Mouse (Mus musculus) retina, adult 2 months (tissue): ENCODE results near the gene Entpd5.

ENCODE experiments used
- DNase-seq: peaks from one replicate; pipeline ENCODE4 v3.0.0-alpha.2; 2012; ENCODE audit warnings: low read depth, low spot score

Entpd5 gene

DNA sequence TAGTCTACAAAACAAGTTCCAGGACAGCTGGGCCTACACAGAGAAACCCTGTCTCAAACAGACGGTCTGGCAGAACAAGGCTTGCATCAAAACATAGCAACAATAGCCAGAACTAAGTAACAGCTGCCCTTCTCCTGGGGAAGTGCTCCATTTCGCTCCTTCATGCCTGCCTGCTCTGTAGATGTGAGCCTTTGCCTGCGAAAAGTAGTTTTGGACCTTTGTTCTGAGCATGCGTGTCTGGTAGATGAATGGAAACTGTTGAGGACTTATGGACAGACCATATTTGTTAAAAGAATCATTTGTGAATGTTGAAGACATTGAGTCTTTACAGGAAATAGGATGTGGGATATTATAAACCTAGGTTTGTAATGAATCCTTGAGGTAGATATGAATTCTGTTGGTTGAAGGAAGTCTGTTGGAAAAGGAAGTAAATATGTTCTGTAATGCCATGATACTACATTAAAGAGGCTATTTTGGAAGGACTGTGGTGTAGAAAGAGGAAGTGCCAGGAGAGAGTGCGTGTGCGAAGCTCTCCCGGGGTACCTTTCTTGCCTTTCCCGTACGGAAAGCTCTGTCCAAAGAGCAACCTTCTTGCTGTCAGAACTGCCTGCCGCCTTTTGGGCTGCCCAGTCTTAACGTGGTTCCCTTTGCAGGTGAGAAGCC is 71.7 kb downstream of the Entpd5 start:
- DNase-seq, result no peak

DNA sequence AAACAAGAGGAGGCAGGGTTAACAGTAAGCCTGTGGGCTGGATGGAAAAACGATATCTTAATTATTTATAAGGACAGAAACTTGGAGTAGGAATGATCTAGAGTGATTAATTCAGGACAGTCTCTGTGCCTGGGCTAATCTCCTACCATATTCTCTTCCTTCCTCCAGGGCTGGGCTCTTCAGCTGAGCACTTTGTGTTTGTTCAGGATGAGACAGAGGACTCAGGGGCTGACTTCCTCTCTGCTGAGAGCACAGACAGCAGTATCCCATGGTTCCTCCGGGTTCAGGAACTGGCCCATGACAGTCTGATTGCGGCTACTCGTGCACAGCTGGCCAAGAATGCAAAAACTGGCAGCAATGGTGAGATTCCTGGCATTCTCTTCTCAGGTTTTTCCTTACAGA is 81.7 kb downstream of the Entpd5 start:
- DNase-seq, result no peak
